Mouse (Mus musculus): ENCODE data around the gene Fam50b. TPM values are rescaled to one million over a fixed set of nuclear protein-coding genes. Genes with fewer than 3 reads are reported as not detected.

Fam50b gene
- polyA plus RNA-seq, 2 experiments, result 0.04 TPM; not detected in 1

GRCm38 (mm10) chr13:34708955-34709354 is 25.7 kb upstream of the Fam50b start:
- WGBS (ENCODE audit: insufficient replicate concordance), result 21% methylated on average over 3 of the region's 3 CpGs
- Histone ChIP-seq H3K27me3 (ENCODE audit: control insufficient read depth, insufficient read depth, low read length) (no peaks in the 10 kb centered on the region), H3K9me3 (ENCODE audit: control insufficient read depth, low read length) (no peaks in the 10 kb centered on the region), H3K4me3 (ENCODE audit: insufficient read depth in 1 of 2, low read depth in 2 of 2, low read length in 2 of 2) (no peak overlapping the region), H3K27ac (no peak overlapping the region), H3K9ac (replicated peaks) (no peak overlapping the region), H3K36me3 (replicated peaks; ENCODE audit: control insufficient read depth, insufficient read depth, low read depth) (no peaks in the 10 kb centered on the region), H3K4me2 (ENCODE audit: low read depth) (no peak overlapping the region), H3K4me1 (replicated peaks; ENCODE audit: control insufficient read depth in 2 of 2, insufficient read depth in 2 of 2, low read length in 1 of 2) (no peaks in the 10 kb centered on the region)
- no peak for TF ChIP-seq EP300 (IDR thresholded peaks at IDR 0.05; ENCODE audit: low read depth)
- no peak for TF ChIP-seq CTCF (IDR thresholded peaks at IDR 0.05; ENCODE audit: low read depth)
- ATAC-seq (ENCODE audit: insufficient read depth) (no peak), DNase-seq (ENCODE audit: low read depth in 3 of 3, low spot score in 3 of 3) (no peak)

GRCm38 (mm10) chr13:34709566-34709965 is 25.1 kb upstream of the Fam50b start:
- Histone ChIP-seq H3K36me3 (replicated peaks; ENCODE audit: control insufficient read depth, insufficient read depth, low read depth) (no peaks in the 10 kb centered on the region), H3K9me3 (ENCODE audit: control insufficient read depth, low read length) (no peaks in the 10 kb centered on the region), H3K4me3 (ENCODE audit: insufficient read depth in 1 of 2, low read depth in 2 of 2, low read length in 2 of 2) (no peak overlapping the region), H3K9ac (replicated peaks) (no peak overlapping the region), H3K4me1 (replicated peaks; ENCODE audit: control insufficient read depth in 2 of 2, insufficient read depth in 2 of 2, low read length in 1 of 2) (no peaks in the 10 kb centered on the region), H3K4me2 (ENCODE audit: low read depth) (no peak overlapping the region), H3K27me3 (ENCODE audit: control insufficient read depth, insufficient read depth, low read length) (no peaks in the 10 kb centered on the region), H3K27ac (no peak overlapping the region)
- no peak for ATAC-seq (ENCODE audit: insufficient read depth)
- no peak for TF ChIP-seq CTCF (IDR thresholded peaks at IDR 0.05; ENCODE audit: low read depth)
- no peak for TF ChIP-seq EP300 (IDR thresholded peaks at IDR 0.05; ENCODE audit: low read depth)
- WGBS (ENCODE audit: insufficient replicate concordance), result 48% methylated on average over 4 of the region's 4 CpGs
- DNase-seq (ENCODE audit: low read depth in 3 of 3, low spot score in 3 of 3), result no peak

- Histone ChIP-seq H3K9me3 (ENCODE audit: control insufficient read depth, low read length) (no peaks in the 10 kb centered on the region), H3K27me3 (ENCODE audit: control insufficient read depth, insufficient read depth, low read length) (no peaks in the 10 kb centered on the region), H3K4me1 (replicated peaks; ENCODE audit: control insufficient read depth in 2 of 2, insufficient read depth in 2 of 2, low read length in 1 of 2) (no peaks in the 10 kb centered on the region), H3K4me2 (ENCODE audit: low read depth) (no peak overlapping the region), H3K4me3 (ENCODE audit: insufficient read depth in 1 of 2, low read depth in 2 of 2, low read length in 2 of 2) (no peak overlapping the region), H3K9ac (replicated peaks) (no peak overlapping the region), H3K27ac (no peak overlapping the region), H3K36me3 (replicated peaks; ENCODE audit: control insufficient read depth, insufficient read depth, low read depth) (no peaks in the 10 kb centered on the region)
- WGBS (ENCODE audit: insufficient replicate concordance), result 46% methylated on average over 4 of the region's 4 CpGs
- no peak for ATAC-seq (ENCODE audit: insufficient read depth)
- no peak for DNase-seq (ENCODE audit: low read depth in 3 of 3, low spot score in 3 of 3)
- TF ChIP-seq EP300 (IDR thresholded peaks at IDR 0.05; ENCODE audit: low read depth), result no peak
- TF ChIP-seq CTCF (IDR thresholded peaks at IDR 0.05; ENCODE audit: low read depth), result no peak
Measured at GRCm38 (mm10) chr13:34711410-34711809, 23.2 kb upstream of the Fam50b start.

GRCm38 (mm10) chr13:34712881-34713280 is 21.8 kb upstream of the Fam50b start:
- Histone ChIP-seq H3K4me3 (ENCODE audit: insufficient read depth in 1 of 2, low read depth in 2 of 2, low read length in 2 of 2) (no peak overlapping the region), H3K9me3 (ENCODE audit: control insufficient read depth, low read length) (no peaks in the 10 kb centered on the region), H3K9ac (replicated peaks) (no peak overlapping the region), H3K4me2 (ENCODE audit: low read depth) (no peak overlapping the region), H3K36me3 (replicated peaks; ENCODE audit: control insufficient read depth, insufficient read depth, low read depth) (no peaks in the 10 kb centered on the region), H3K27ac (no peak overlapping the region), H3K4me1 (replicated peaks; ENCODE audit: control insufficient read depth in 2 of 2, insufficient read depth in 2 of 2, low read length in 1 of 2) (no peaks in the 10 kb centered on the region), H3K27me3 (ENCODE audit: control insufficient read depth, insufficient read depth, low read length) (no peaks in the 10 kb centered on the region)
- TF ChIP-seq CTCF (IDR thresholded peaks at IDR 0.05; ENCODE audit: low read depth), result no peak
- no peak for TF ChIP-seq EP300 (IDR thresholded peaks at IDR 0.05; ENCODE audit: low read depth)
- ATAC-seq (ENCODE audit: insufficient read depth) (no peak), DNase-seq (ENCODE audit: low read depth in 3 of 3, low spot score in 3 of 3) (no peak)
- 30% methylated on average over 1 of the region's 1 CpGs for WGBS (ENCODE audit: insufficient replicate concordance)

- no peak overlapping the region for H3K27ac ChIP-seq
- H3K4me3 ChIP-seq (ENCODE audit: insufficient read depth in 1 of 2, low read depth in 2 of 2, low read length in 2 of 2), result no peak overlapping the region
- H3K4me2 ChIP-seq (ENCODE audit: low read depth), result no peak overlapping the region
- no peaks in the 10 kb centered on the region for H3K36me3 ChIP-seq (replicated peaks; ENCODE audit: control insufficient read depth, insufficient read depth, low read depth)
- TF ChIP-seq CTCF (IDR thresholded peaks at IDR 0.05; ENCODE audit: low read depth) (no peak), EP300 (IDR thresholded peaks at IDR 0.05; ENCODE audit: low read depth) (no peak)
- no peaks in the 10 kb centered on the region for H3K27me3 ChIP-seq (ENCODE audit: control insufficient read depth, insufficient read depth, low read length)
- DNase-seq (ENCODE audit: low read depth in 3 of 3, low spot score in 3 of 3) (no peak), ATAC-seq (ENCODE audit: insufficient read depth) (no peak)
- no peaks in the 10 kb centered on the region for H3K4me1 ChIP-seq (replicated peaks; ENCODE audit: control insufficient read depth in 2 of 2, insufficient read depth in 2 of 2, low read length in 1 of 2)
- H3K9me3 ChIP-seq (ENCODE audit: control insufficient read depth, low read length), result no peaks in the 10 kb centered on the region
- H3K9ac ChIP-seq (replicated peaks), result no peak overlapping the region
- 44% methylated on average over 7 of the region's 7 CpGs for WGBS (ENCODE audit: insufficient replicate concordance)
Measured at GRCm38 (mm10) chr13:34715437-34715838, 19.2 kb upstream of the Fam50b start.

Data from liver, embryonic 14.5 days (tissue).